Mouse (Mus musculus) embryonic fibroblast, embryonic 13.5 days (primary cell): ENCODE measurements around the gene Impdh2.

Source experiments
- CTCF ChIP-seq: IDR thresholded peaks from 2 replicates; pipeline ENCODE4 v1.5.1; 2011; ENCODE audit warnings: mild to moderate bottlenecking, control low read depth, low read length, moderate library complexity, borderline replicate concordance; ENCODE audit not compliant: insufficient read depth
- POLR2A ChIP-seq: IDR thresholded peaks from 2 replicates; pipeline ENCODE4 v1.6.1; 2011; ENCODE audit warnings: low read depth, mild to moderate bottlenecking, control low read depth, low read length, moderate library complexity

GRCm38 (mm10) chr9:108600011-108600410, 39.9 kb downstream of the Impdh2 start:
- TF ChIP-seq CTCF: no peak
- no peak for TF ChIP-seq POLR2A
